Mouse (Mus musculus): Measurements from ENCODE around the gene Wdr82. TPM values are rescaled to one million over a fixed set of nuclear protein-coding genes. Genes with fewer than 3 reads are reported as not detected.

Gene Wdr82
- total and polyA plus RNA-seq, 3 experiments = 70.4 to 131 (median 100) TPM

DNA sequence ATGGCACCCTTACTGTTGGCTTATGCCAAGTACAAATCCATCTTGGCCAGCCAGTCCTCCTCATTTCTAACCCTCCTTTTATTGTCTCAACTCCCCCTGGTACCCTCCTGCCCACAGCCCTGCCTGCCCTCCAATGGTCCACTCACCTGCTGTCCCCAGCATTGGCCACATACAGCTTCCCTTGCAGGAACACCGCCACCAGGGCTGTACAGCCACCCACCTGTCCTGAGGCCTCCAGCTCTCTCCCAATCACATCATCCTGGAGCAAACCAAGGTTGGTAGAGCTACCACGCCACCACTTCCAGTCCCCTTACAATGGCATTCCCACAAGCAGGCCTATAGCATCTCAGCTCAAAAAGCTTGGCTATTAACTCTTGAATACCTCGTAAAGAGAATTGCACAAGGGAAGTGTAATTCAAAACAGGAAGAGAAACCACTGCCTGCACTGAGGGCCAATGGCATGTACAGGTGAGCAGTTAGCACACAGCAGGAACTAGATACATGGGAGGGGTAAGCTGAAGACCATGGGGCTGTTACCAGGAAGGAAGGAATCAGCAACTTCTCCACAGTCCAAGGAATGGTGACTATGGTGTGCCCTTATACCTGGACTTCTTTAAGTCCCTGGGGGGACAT lies 26.5 kb downstream of the Wdr82 start:
- in situ Hi-C loops (cut with MboI; ENCODE audit: low pct_ligation_motif_present, low pct_unique_long_range_greater_than_20kb, low sequenced_read_pairs) = no loop called here
- H3K4me3 ChIP-seq (replicated peaks in 1 of 3; ENCODE audit: low read depth in 2 of 3, low read length in 2 of 3, poor library complexity in 1 of 3) = peak overlapping the region in 2 of 3 experiments; percentile 72 to 86
- H3K79me2 ChIP-seq (replicated peaks; ENCODE audit: control insufficient read depth, extremely low read depth, insufficient read depth, poor library complexity, severe bottlenecking) = peaks cover 13% of the 10 kb centered on the region
- H3K4me2 ChIP-seq (ENCODE audit: insufficient read depth, low read depth, poor library complexity, severe bottlenecking) = 0 out of 2 replicates have a peak overlapping the region, but pooled peaks have one; percentile 89
- no peaks in the 10 kb centered on the region for H3K27me3 ChIP-seq (replicated peaks)
- H3K27ac ChIP-seq (ENCODE audit: insufficient read depth, low read depth) = 0 out of 2 replicates have a peak overlapping the region, but pooled peaks have one; percentile 4
- no peak for DNase-seq (ENCODE audit: extremely low read depth)
- TF ChIP-seq BHLHE40 (IDR thresholded peaks at IDR 0.05; ENCODE audit: low read depth, low read length) (no peak), KAT2A (IDR thresholded peaks at IDR 0.05; ENCODE audit: insufficient replicate concordance, low read length) (no peak), EP300 (IDR thresholded peaks at IDR 0.05; ENCODE audit: low read length) (peak; percentile 60), HCFC1 (IDR thresholded peaks at IDR 0.05; ENCODE audit: low read depth, low read length) (no peak), TCF12 (IDR thresholded peaks at IDR 0.05; ENCODE audit: low read depth, low read length) (0 out of 2 replicates have a peak, but pooled peaks have one; percentile 26), ELF1 (IDR thresholded peaks at IDR 0.05; ENCODE audit: low read depth, low read length) (0 out of 2 replicates have a peak, but pooled peaks have one; percentile 37), MXI1 (IDR thresholded peaks at IDR 0.05; ENCODE audit: low read depth, low read length) (no peak), IRF4 (IDR thresholded peaks at IDR 0.05; ENCODE audit: low read depth, low read length) (peak; percentile 72)
- no peaks in the 10 kb centered on the region for H3K9me3 ChIP-seq (replicated peaks; ENCODE audit: low read length)
- H3K36me3 ChIP-seq (replicated peaks in 1 of 2; ENCODE audit: control insufficient read depth in 1 of 2, insufficient read depth in 1 of 2, low read length in 1 of 2) = peaks cover 32 to 43% of the 10 kb centered on the region in 2 experiments
- dilution Hi-C loops (cut with MboI; ENCODE audit: extremely low pct_ligation_motif_present, extremely low pct_unique_long_range_greater_than_20kb, low sequenced_read_pairs) = no loop called here
- H3K9ac ChIP-seq (ENCODE audit: insufficient read depth, low read depth) = no peak overlapping the region
- peaks cover 25 to 83% of the 10 kb centered on the region in 2 experiments for H3K4me1 ChIP-seq (ENCODE audit: control insufficient read depth in 1 of 2, insufficient read depth in 2 of 2)

DNA sequence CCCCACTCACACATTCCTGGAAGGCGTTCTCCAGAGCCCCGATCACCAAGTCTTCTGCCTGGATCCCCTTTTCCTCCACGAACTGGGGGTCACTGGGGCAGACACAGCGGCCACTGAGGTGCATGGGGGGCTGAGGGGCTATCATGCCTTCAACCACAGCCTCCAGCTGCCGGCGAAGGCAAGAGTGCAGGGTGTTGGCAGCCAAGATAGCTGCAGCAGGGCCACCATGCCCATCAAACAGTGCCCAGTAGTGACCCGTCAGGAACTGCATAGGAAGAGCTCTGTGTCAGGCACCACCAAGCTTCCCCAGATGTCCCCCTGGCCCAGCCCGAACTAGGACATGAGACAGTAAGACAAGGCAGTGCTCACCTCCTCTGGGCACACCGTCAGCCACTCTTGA lies 27.0 kb downstream of the Wdr82 start:
- no peaks in the 10 kb centered on the region for H3K9me3 ChIP-seq (replicated peaks; ENCODE audit: low read length)
- no peak for TF ChIP-seq MYC (IDR thresholded peaks at IDR 0.05; ENCODE audit: low read depth, low read length)
- TF ChIP-seq CHD1 (IDR thresholded peaks at IDR 0.05; ENCODE audit: low read depth, low read length) = no peak
- no peak for TF ChIP-seq CHD2 (IDR thresholded peaks at IDR 0.05; ENCODE audit: low read length)
- no peak for TF ChIP-seq ZMIZ1 (IDR thresholded peaks at IDR 0.05; ENCODE audit: low read depth, low read length)
- TF ChIP-seq UBTF (IDR thresholded peaks at IDR 0.05; ENCODE audit: low read depth, low read length) = no peak
- no peak for TF ChIP-seq NELFE (IDR thresholded peaks at IDR 0.05; ENCODE audit: low read depth, low read length)
- no peak for TF ChIP-seq MAFK (IDR thresholded peaks at IDR 0.05; ENCODE audit: insufficient replicate concordance, low read length)
- TF ChIP-seq ZKSCAN1 (IDR thresholded peaks at IDR 0.05; ENCODE audit: borderline replicate concordance, low read depth, low read length) = no peak
- no peak for TF ChIP-seq IRF4 (IDR thresholded peaks at IDR 0.05; ENCODE audit: low read depth, low read length)
- TF ChIP-seq MXI1 (IDR thresholded peaks at IDR 0.05; ENCODE audit: low read depth, low read length) = no peak
- TF ChIP-seq USF1 (IDR thresholded peaks at IDR 0.05; ENCODE audit: low read depth, low read length) = no peak
- TF ChIP-seq HCFC1 (IDR thresholded peaks at IDR 0.05; ENCODE audit: low read depth, low read length) = no peak
- no peak for TF ChIP-seq SIN3A (IDR thresholded peaks at IDR 0.05; ENCODE audit: low read length)
- TF ChIP-seq PAX5 (IDR thresholded peaks at IDR 0.05; ENCODE audit: low read length) = no peak
- no peak for TF ChIP-seq ELF1 (IDR thresholded peaks at IDR 0.05; ENCODE audit: low read depth, low read length)
- no peak for TF ChIP-seq USF2 (conservative IDR thresholded peaks at IDR 0.05; ENCODE audit: low read depth, low read length)
- TF ChIP-seq CTCF (conservative IDR thresholded peaks at IDR 0.05 in 1 of 2, IDR thresholded peaks at IDR 0.05 in 1 of 2; ENCODE audit: low read depth in 2 of 2, low read length in 2 of 2) = no peak
- DNase-seq (ENCODE audit: extremely low read depth) = no peak
- H3K4me3 ChIP-seq (replicated peaks in 1 of 3; ENCODE audit: low read depth in 2 of 3, low read length in 2 of 3, poor library complexity in 1 of 3) = peak overlapping the region; percentile 56 to 86 (median 72)
- peak overlapping the region; percentile 30; the same call in 1 of the 2 replicates for H3K27ac ChIP-seq (ENCODE audit: insufficient read depth, low read depth)
- dilution Hi-C loops (cut with MboI; ENCODE audit: extremely low pct_ligation_motif_present, extremely low pct_unique_long_range_greater_than_20kb, low sequenced_read_pairs) (no loop called here), in situ Hi-C loops (cut with MboI; ENCODE audit: low pct_ligation_motif_present, low pct_unique_long_range_greater_than_20kb, low sequenced_read_pairs) (no loop called here)
- peak overlapping the region; percentile 89 for H3K4me2 ChIP-seq (ENCODE audit: insufficient read depth, low read depth, poor library complexity, severe bottlenecking)
- peak overlapping the region; percentile 83; the same call in 1 of the 2 replicates for H3K9ac ChIP-seq (ENCODE audit: insufficient read depth, low read depth)
- peaks cover 13% of the 10 kb centered on the region for H3K79me2 ChIP-seq (replicated peaks; ENCODE audit: control insufficient read depth, extremely low read depth, insufficient read depth, poor library complexity, severe bottlenecking)
- H3K36me3 ChIP-seq (replicated peaks in 1 of 2; ENCODE audit: control insufficient read depth in 1 of 2, insufficient read depth in 1 of 2, low read length in 1 of 2) = peaks cover 30 to 39% of the 10 kb centered on the region in 2 experiments
- H3K27me3 ChIP-seq (replicated peaks) = no peaks in the 10 kb centered on the region
- peaks cover 25 to 80% of the 10 kb centered on the region in 2 experiments for H3K4me1 ChIP-seq (ENCODE audit: control insufficient read depth in 1 of 2, insufficient read depth in 2 of 2)
